Mouse (Mus musculus) myocyte (in vitro differentiated cells): ENCODE results near the gene Rnf133. TPM values are rescaled to one million over a fixed set of nuclear protein-coding genes. Genes with fewer than 3 reads are reported as not detected.

Experiments
- H3K27me3 ChIP-seq: one replicate; pipeline ENCODE4 v1.6.1; 2011; ENCODE audit not compliant: control insufficient read depth, insufficient read depth, insufficient read length
- H3K36me3 ChIP-seq: one replicate; pipeline ENCODE4 v1.6.1; 2011; ENCODE audit not compliant: control insufficient read depth, insufficient read depth
- H3K4me2 ChIP-seq: one replicate; pipeline ENCODE4 v1.6.1; 2011; ENCODE audit warnings: low read depth, control low read depth
- H3K4me3 ChIP-seq: one replicate; pipeline ENCODE4 v1.5.1; 2011; ENCODE audit warnings: mild to moderate bottlenecking, control low read depth, moderate library complexity
- H3K79me2 ChIP-seq: one replicate; pipeline ENCODE4 v1.6.1; 2011; ENCODE audit not compliant: control insufficient read depth, insufficient read depth
- H3ac ChIP-seq: one replicate; pipeline ENCODE4 v1.6.1; 2011; ENCODE audit not compliant: control insufficient read depth, insufficient read length
- CEBPB ChIP-seq: IDR thresholded peaks from 2 replicates; pipeline ENCODE4 v1.6.1; 2011; ENCODE audit warnings: mild to moderate bottlenecking, moderate library complexity; ENCODE audit not compliant: poor library complexity, insufficient read depth, severe bottlenecking
- E2F4 ChIP-seq: IDR thresholded peaks from one replicate; pipeline ENCODE4 v1.6.1; 2011; ENCODE audit warnings: mild to moderate bottlenecking, control low read depth, moderate library complexity; ENCODE audit not compliant: insufficient read depth
- MAX ChIP-seq: IDR thresholded peaks from one replicate; pipeline ENCODE4 v1.6.1; 2011; ENCODE audit warnings: low read depth, mild to moderate bottlenecking, control low read depth
- MYOD1 ChIP-seq, 3 experiments: IDR thresholded peaks; one replicate each; pipeline ENCODE4 v1.6.1; 2011; ENCODE audit warnings: control low read depth in 2 of 3, low read depth in 2 of 3, mild to moderate bottlenecking in 2 of 3, moderate library complexity in 1 of 3; ENCODE audit not compliant: insufficient read length in 2 of 3, control insufficient read depth in 1 of 3
- MYOG ChIP-seq, 3 experiments: IDR thresholded peaks; one replicate each; pipeline ENCODE4 v1.6.1; 2011; ENCODE audit warnings: control low read depth in 2 of 3, low read depth in 2 of 3, mild to moderate bottlenecking in 2 of 3; ENCODE audit not compliant: insufficient read length in 2 of 3, control insufficient read depth in 1 of 3, insufficient read depth in 1 of 3
- POLR2A ChIP-seq: IDR thresholded peaks from one replicate; pipeline ENCODE4 v1.6.1; 2011; ENCODE audit warnings: low read depth, mild to moderate bottlenecking, control low read depth, moderate library complexity; ENCODE audit not compliant: insufficient read length
- POLR2AphosphoS2 ChIP-seq: IDR thresholded peaks from one replicate; pipeline ENCODE4 v1.6.1; 2011; ENCODE audit warnings: low read depth, control low read depth; ENCODE audit not compliant: insufficient read length
- REST ChIP-seq: IDR thresholded peaks from one replicate; pipeline ENCODE4 v1.6.1; 2011; ENCODE audit warnings: mild to moderate bottlenecking, control low read depth, moderate library complexity; ENCODE audit not compliant: insufficient read depth, insufficient read length
- SRF ChIP-seq: IDR thresholded peaks from one replicate; pipeline ENCODE4 v1.6.1; 2011; ENCODE audit warnings: low read depth; ENCODE audit not compliant: control insufficient read depth, insufficient read length
- TCF12 ChIP-seq: IDR thresholded peaks from one replicate; pipeline ENCODE4 v1.6.1; 2011; ENCODE audit warnings: mild to moderate bottlenecking, control low read depth; ENCODE audit not compliant: poor library complexity, insufficient read depth, severe bottlenecking
- TCF3 ChIP-seq: IDR thresholded peaks from one replicate; pipeline ENCODE4 v1.6.1; 2011; ENCODE audit warnings: low read depth, control low read depth; ENCODE audit not compliant: insufficient read length
- USF1 ChIP-seq: IDR thresholded peaks from one replicate; pipeline ENCODE4 v1.6.1; 2011; ENCODE audit warnings: low read depth, mild to moderate bottlenecking, control low read depth, moderate library complexity
- polyA plus RNA-seq: library from polyadenylated mRNA; unstranded; fragments of >200 nt; fragmentation: generic; extraction: Trizol; gene quantifications from one replicate; pipeline ENCODE4 v1.2.1, GENCODE M21; 2012; ENCODE audit warnings: missing spikeins

Rnf133 gene
- polyA plus RNA-seq, 1 experiment = not detected

- no peaks in the 10 kb centered on the region for H3K27me3 ChIP-seq
- TF ChIP-seq CEBPB (no peak), MAX (no peak), USF1 (no peak), TCF3 (no peak), REST (no peak), E2F4 (no peak), TCF12 (no peak), POLR2A (no peak), MYOG (IDR thresholded peaks at IDR 0.05; ENCODE audit: control insufficient read depth in 1 of 3, insufficient read depth in 1 of 3, insufficient read length in 2 of 3, low read depth in 2 of 3) (no peak), MYOD1 (IDR thresholded peaks at IDR 0.05; ENCODE audit: control insufficient read depth in 1 of 3, insufficient read length in 2 of 3, low read depth in 2 of 3) (no peak), SRF (no peak), POLR2AphosphoS2 (no peak)
- no peak overlapping the region for H3K4me3 ChIP-seq
- H3K4me2 ChIP-seq = no peak overlapping the region
- no peaks in the 10 kb centered on the region for H3K36me3 ChIP-seq
- no peak overlapping the region for H3ac ChIP-seq
- no peaks in the 10 kb centered on the region for H3K79me2 ChIP-seq
These were observed 13.0 kb downstream of the Rnf133 start for GRCm38 (mm10) chr6:23637081-23637480.

- H3K4me2 ChIP-seq = no peak overlapping the region
- no peaks in the 10 kb centered on the region for H3K27me3 ChIP-seq
- no peak overlapping the region for H3ac ChIP-seq
- H3K4me3 ChIP-seq = no peak overlapping the region
- no peaks in the 10 kb centered on the region for H3K79me2 ChIP-seq
- no peaks in the 10 kb centered on the region for H3K36me3 ChIP-seq
- no peak for TF ChIP-seq POLR2A
- TF ChIP-seq CEBPB = no peak
- no peak for TF ChIP-seq POLR2AphosphoS2
These were observed 14.9 kb downstream of the Rnf133 start for GRCm38 (mm10) chr6:23635208-23635607.

- no peak for TF ChIP-seq TCF3
- no peak for TF ChIP-seq E2F4
- Histone ChIP-seq H3K27me3 (no peaks in the 10 kb centered on the region), H3K4me2 (no peak overlapping the region), H3K36me3 (no peaks in the 10 kb centered on the region), H3K79me2 (no peaks in the 10 kb centered on the region), H3K4me3 (no peak overlapping the region), H3ac (no peak overlapping the region)
These were observed 16.1 kb downstream of the Rnf133 start for GRCm38 (mm10) chr6:23634016-23634415.

GRCm38 (mm10) chr6:23630465-23630864 is 19.6 kb downstream of the Rnf133 start:
- H3K4me2 ChIP-seq = no peak overlapping the region
- no peak overlapping the region for H3ac ChIP-seq
- TF ChIP-seq MYOD1 (IDR thresholded peaks at IDR 0.05; ENCODE audit: control insufficient read depth in 1 of 3, insufficient read length in 2 of 3, low read depth in 2 of 3) = no peak
- no peak for TF ChIP-seq USF1
- no peak for TF ChIP-seq E2F4
- TF ChIP-seq POLR2A = no peak
- no peak for TF ChIP-seq MYOG (IDR thresholded peaks at IDR 0.05; ENCODE audit: control insufficient read depth in 1 of 3, insufficient read depth in 1 of 3, insufficient read length in 2 of 3, low read depth in 2 of 3)
- no peak for TF ChIP-seq TCF3
- no peak for TF ChIP-seq MAX
- no peak for TF ChIP-seq TCF12
- no peak for TF ChIP-seq POLR2AphosphoS2
- no peak for TF ChIP-seq CEBPB
- no peak for TF ChIP-seq REST
- TF ChIP-seq SRF = no peak
- H3K36me3 ChIP-seq = no peaks in the 10 kb centered on the region
- no peak overlapping the region for H3K4me3 ChIP-seq
- H3K27me3 ChIP-seq = no peaks in the 10 kb centered on the region
- H3K79me2 ChIP-seq = no peaks in the 10 kb centered on the region

Other genes starting within 250 kb of the Rnf133 start
- gene Rnf148, start 4.8 kb upstream of the Rnf133 start, polyA plus RNA-seq = not detected
- gene Cadps2, start 189.1 kb upstream of the Rnf133 start, polyA plus RNA-seq = 0.02 TPM